Mouse (Mus musculus) liver, adult 2 months (tissue): ENCODE measurements around the gene Stag2. TPM values are rescaled to one million over a fixed set of nuclear protein-coding genes. Genes with fewer than 3 reads are reported as not detected.

Experiments
- DNase-seq: peaks from one replicate; pipeline ENCODE4 v3.0.0-alpha.2; 2011; ENCODE audit warnings: low read depth, low spot score; ENCODE audit errors: extremely low read depth
- H3K27ac ChIP-seq: fragments of 200-500 bp; replicated peaks from 2 replicates; pipeline ENCODE4 v1.5.1; 2012; ENCODE audit warnings: low read depth, mild to moderate bottlenecking, control low read depth, inconsistent platforms, low read length; ENCODE audit not compliant: insufficient read depth
- H3K27me3 ChIP-seq: fragments of 200-500 bp; 2 replicates; pipeline ENCODE4 v1.6.1; 2012; ENCODE audit warnings: mild to moderate bottlenecking, moderate library complexity, low read length, inconsistent platforms; ENCODE audit not compliant: control insufficient read depth, insufficient read depth
- H3K36me3 ChIP-seq: fragments of 200-500 bp; 2 replicates; pipeline ENCODE4 v1.6.1; 2012; ENCODE audit warnings: low read length, inconsistent platforms; ENCODE audit not compliant: control insufficient read depth, insufficient read depth
- H3K4me1 ChIP-seq: fragments of 200-500 bp; 2 replicates; pipeline ENCODE4 v1.6.1; 2011; ENCODE audit warnings: low read length; ENCODE audit not compliant: control insufficient read depth, insufficient read depth
- H3K4me3 ChIP-seq: fragments of 200-500 bp; 2 replicates; pipeline ENCODE4 v1.5.1; 2011; ENCODE audit warnings: low read depth, mild to moderate bottlenecking, control low read depth, low read length, moderate library complexity; ENCODE audit not compliant: insufficient read depth
- H3K79me2 ChIP-seq: fragments of 200-500 bp; 2 replicates; pipeline ENCODE4 v1.6.1; 2012; ENCODE audit warnings: inconsistent platforms, mild to moderate bottlenecking, low read length, moderate library complexity; ENCODE audit not compliant: control insufficient read depth, insufficient read depth
- H3K9ac ChIP-seq: fragments of 200-500 bp; 2 replicates; pipeline ENCODE4 v1.6.1; 2012; ENCODE audit warnings: low read depth, mild to moderate bottlenecking, control low read depth, inconsistent platforms, low read length
- CTCF ChIP-seq: fragments of 200-500 bp; IDR thresholded peaks from 2 replicates; pipeline ENCODE4 v1.5.1; 2011; ENCODE audit warnings: low read depth, low read length, control low read depth
- POLR2A ChIP-seq: fragments of 200-500 bp; IDR thresholded peaks from 2 replicates; pipeline ENCODE4 v1.6.1; 2011; ENCODE audit warnings: low read length, control low read depth; ENCODE audit not compliant: insufficient read depth; ENCODE audit errors: extremely low read depth
- WGBS: fragments of 180-500 bp; shearing (Covaris S2); methylation state at CpG from one replicate; pipeline ENCODE4 v1.1.7; 2018; 5-methylcytosine and 5-hydroxymethylcytosine counted together
- polyA plus RNA-seq: library from polyadenylated mRNA; depleted of rRNA; stranded (reverse); fragments of >200 nt; gene quantifications from 2 replicates; pipeline ENCODE4 v1.2.3, GENCODE M21; 2012; rRNA removed
- total RNA-seq: library from RNA; depleted of rRNA; stranded (reverse); fragments of >200 nt; gene quantifications from 2 replicates; pipeline ENCODE4 v1.2.3, GENCODE M21; 2014; rRNA removed

The Stag2 gene
- total and polyA plus RNA-seq, 2 experiments = 3.7 to 66.2 TPM

DNA sequence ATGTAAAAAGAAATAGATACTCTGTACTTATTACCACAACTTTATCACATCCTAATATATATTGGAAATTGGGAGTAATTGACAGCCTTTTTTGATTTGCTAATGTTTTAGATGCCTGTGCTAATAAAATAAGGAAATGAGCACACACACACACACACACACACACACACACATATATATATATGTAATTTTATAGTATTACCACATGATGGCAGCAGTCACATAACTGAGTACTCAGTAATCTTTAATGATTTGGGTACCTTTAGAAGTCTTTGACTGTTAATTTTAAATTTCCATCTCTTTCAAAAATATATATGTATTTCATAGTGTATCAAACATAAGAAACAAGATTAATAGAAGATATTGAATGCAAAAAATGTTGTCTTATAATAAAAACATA, 123.6 kb downstream of the Stag2 start:
- TF ChIP-seq POLR2A (no peak), CTCF (no peak)
- DNase-seq = no peak
- H3K79me2 ChIP-seq = no peaks in the 10 kb centered on the region
- peaks cover 13% of the 10 kb centered on the region; the same call in 1 of the 2 replicates for H3K36me3 ChIP-seq
- H3K27ac ChIP-seq = no peak overlapping the region
- H3K27me3 ChIP-seq = no peaks in the 10 kb centered on the region
- H3K9ac ChIP-seq = no peak overlapping the region
- H3K4me3 ChIP-seq = no peak overlapping the region
- H3K4me1 ChIP-seq = no peaks in the 10 kb centered on the region

DNA sequence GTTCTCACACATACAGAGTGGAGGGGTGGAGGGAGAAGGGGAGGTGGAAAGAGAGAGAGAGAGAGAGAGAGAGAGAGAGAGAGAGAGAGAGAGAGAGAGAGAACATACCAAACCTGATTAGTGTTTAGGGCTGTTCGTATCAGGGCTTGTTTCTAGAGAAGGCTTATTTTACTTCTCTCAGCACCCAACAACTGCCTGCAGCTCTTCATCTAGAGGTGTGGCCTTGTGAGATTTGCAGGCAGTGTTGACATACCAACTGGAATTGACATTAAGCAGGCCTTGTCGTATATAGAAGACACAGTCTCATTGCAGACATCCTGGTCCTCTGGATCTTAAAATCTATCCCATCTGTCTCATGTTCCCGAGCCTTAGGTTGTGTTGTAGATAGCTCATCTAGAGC, 141.1 kb downstream of the Stag2 start:
- no peak for DNase-seq
- H3K36me3 ChIP-seq = no peaks in the 10 kb centered on the region
- no peaks in the 10 kb centered on the region for H3K27me3 ChIP-seq
- H3K4me1 ChIP-seq = no peaks in the 10 kb centered on the region
- no peaks in the 10 kb centered on the region for H3K79me2 ChIP-seq
- H3K9ac ChIP-seq = no peak overlapping the region
- no peak overlapping the region for H3K27ac ChIP-seq
- no peak for TF ChIP-seq CTCF
- TF ChIP-seq POLR2A = no peak
- 53% methylated on average over 3 of the region's 3 CpGs for WGBS
- H3K4me3 ChIP-seq = no peak overlapping the region

DNA sequence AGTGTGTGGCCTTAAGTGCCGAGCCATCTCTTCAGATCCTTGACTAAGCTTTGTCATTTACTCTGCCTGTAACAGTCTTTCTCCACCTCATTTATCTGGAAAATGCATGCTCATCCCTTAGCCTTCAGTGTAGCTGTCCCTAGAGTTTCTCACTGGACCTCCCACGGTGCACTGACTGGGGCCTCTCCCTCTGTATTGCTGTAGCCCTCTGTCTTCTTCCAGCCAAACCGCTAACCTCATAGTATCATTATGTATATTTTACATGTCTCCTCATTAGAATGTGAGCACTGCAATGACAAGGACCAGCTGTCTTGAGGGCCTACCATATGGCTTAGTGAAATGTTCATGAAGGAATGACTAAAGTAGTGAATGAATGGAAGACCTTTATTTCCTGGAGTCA, 166.1 kb downstream of the Stag2 start:
- DNase-seq = no peak
- no peaks in the 10 kb centered on the region for H3K79me2 ChIP-seq

DNA sequence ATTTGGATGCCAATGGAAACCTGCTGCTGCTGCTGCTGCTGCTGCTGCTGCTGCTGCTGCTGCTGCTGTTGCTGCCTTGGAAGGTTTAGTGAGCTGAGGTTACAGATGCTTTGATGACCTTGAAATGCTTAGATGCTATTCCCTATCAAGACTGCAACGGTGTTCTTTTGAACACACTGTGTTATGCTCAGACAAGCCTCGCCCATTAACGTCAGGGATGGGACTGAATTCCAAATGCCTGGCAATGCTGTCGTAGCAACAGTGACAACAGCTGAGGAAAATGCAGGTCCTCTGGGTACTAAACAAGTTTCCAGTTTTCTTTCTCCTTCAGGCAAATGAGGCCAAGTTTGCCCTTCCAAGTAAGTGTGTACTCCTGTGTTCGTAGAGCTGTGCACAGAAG, 171.3 kb downstream of the Stag2 start:
- no peak overlapping the region for H3K9ac ChIP-seq
- H3K27me3 ChIP-seq = no peaks in the 10 kb centered on the region
- 67% methylated on average over 5 of the region's 5 CpGs for WGBS
- no peaks in the 10 kb centered on the region for H3K79me2 ChIP-seq
- no peak overlapping the region for H3K4me3 ChIP-seq
- H3K36me3 ChIP-seq = no peaks in the 10 kb centered on the region
- no peak overlapping the region for H3K27ac ChIP-seq
- DNase-seq = no peak
- no peak for TF ChIP-seq POLR2A
- H3K4me1 ChIP-seq = no peaks in the 10 kb centered on the region

More for the DNA sequence above, 166.1 kb downstream of the Stag2 start:
- Histone ChIP-seq H3K9ac (no peak overlapping the region), H3K4me3 (no peak overlapping the region), H3K27ac (no peak overlapping the region), H3K4me1 (no peaks in the 10 kb centered on the region), H3K36me3 (no peaks in the 10 kb centered on the region), H3K27me3 (no peaks in the 10 kb centered on the region)
- TF ChIP-seq CTCF = no peak
- no peak for TF ChIP-seq POLR2A
- 77% methylated on average over 3 of the region's 3 CpGs for WGBS

DNA sequence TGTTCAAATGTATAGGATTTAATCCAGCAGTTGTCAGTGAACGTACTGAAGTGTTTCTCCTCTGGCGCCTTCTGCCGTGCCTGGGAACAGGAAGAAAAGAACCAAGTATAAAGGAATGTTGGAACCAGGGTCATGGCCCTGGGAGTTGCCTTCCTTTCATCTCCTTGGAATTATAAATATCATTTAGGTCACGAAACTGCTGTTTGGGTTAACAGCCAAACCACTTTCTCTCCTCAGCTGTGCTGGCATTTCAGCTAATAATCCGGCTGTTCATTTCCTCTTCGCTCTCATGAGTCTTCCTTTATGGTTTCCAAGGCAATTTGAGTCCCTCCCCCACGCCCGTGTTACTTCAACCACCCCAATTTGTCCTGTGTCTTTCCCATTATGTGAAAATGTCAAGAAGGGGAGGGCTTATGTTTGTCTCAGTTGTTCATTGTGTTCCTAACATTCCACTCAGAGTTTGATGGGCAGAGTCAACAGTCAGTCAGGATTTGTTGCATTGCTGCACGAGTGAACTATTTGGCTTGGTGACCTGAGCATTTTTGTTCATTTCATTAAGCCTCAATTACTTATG, 172.2 kb downstream of the Stag2 start:
- Histone ChIP-seq H3K27ac (no peak overlapping the region), H3K4me1 (no peaks in the 10 kb centered on the region), H3K36me3 (no peaks in the 10 kb centered on the region), H3K4me3 (no peak overlapping the region), H3K9ac (no peak overlapping the region), H3K27me3 (no peaks in the 10 kb centered on the region), H3K79me2 (no peaks in the 10 kb centered on the region)
- TF ChIP-seq POLR2A = no peak
- TF ChIP-seq CTCF = no peak
- no peak for DNase-seq
- 66% methylated on average over 9 of the region's 9 CpGs for WGBS

DNA sequence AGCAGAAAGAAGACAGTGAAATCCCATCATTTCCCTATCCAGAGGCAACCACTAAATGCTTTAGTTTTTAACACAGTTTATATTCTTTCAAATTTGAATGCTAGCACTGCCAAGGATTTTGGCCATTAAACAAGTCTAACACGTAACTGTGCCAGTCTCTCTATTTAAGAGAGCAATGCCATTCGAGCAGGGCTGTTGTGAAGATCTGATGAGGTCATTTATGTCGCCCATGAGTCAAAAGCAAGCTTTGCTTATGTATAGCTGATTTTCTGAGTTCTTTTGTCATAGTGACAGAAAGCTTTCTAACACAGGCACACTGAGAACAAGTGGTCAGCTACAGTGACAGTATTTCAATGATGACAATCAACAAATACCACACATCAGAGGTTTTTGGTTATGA, 175.7 kb downstream of the Stag2 start:
- H3K4me1 ChIP-seq = no peaks in the 10 kb centered on the region

More for the DNA sequence above, 175.7 kb downstream of the Stag2 start:
- Histone ChIP-seq H3K27me3 (no peaks in the 10 kb centered on the region), H3K36me3 (no peaks in the 10 kb centered on the region), H3K9ac (no peak overlapping the region), H3K27ac (no peak overlapping the region), H3K4me3 (no peak overlapping the region), H3K79me2 (no peaks in the 10 kb centered on the region)
- DNase-seq = no peak
- TF ChIP-seq POLR2A (no peak), CTCF (no peak)
- 86% methylated on average over 3 of the region's 3 CpGs for WGBS

Other genes starting within 250 kb of the Stag2 start
- 26.4 and 32.4 TPM in 2 replicates for gene Thoc2, start 228.6 kb upstream of the Stag2 start, total RNA-seq
- gene Thoc2, start 228.6 kb upstream of the Stag2 start, polyA plus RNA-seq = 2.6 and 3.4 TPM in 2 replicates
- 66.8 and 86.8 TPM in 2 replicates for gene Xiap, start 89.6 kb upstream of the Stag2 start, total RNA-seq
- 7.6 and 9.5 TPM in 2 replicates for gene Xiap, start 89.6 kb upstream of the Stag2 start, polyA plus RNA-seq